Mouse (Mus musculus) C2C12 (cell line): Measurements from ENCODE around the gene Casp12. TPM values are rescaled to one million over a fixed set of nuclear protein-coding genes. Genes with fewer than 3 reads are reported as not detected.
A peak's percentile ranks its signal among the peaks of the same experiment; 100 is the strongest.
"Not testable (repeated sequence)": the region's sequence is repeated elsewhere in the genome, so short reads cannot be mapped to it uniquely, and the experiment has no call there.

Experiments
- H3K27me3 ChIP-seq: one replicate; pipeline ENCODE4 v1.6.1; 2011; ENCODE audit not compliant: control insufficient read depth, insufficient read depth, insufficient read length
- H3K36me3 ChIP-seq: one replicate; pipeline ENCODE4 v1.6.1; 2011; ENCODE audit not compliant: control insufficient read depth, insufficient read depth
- H3K4me3 ChIP-seq: one replicate; pipeline ENCODE4 v1.5.1; 2011; ENCODE audit warnings: mild to moderate bottlenecking, control low read depth; ENCODE audit not compliant: poor library complexity, insufficient read depth, severe bottlenecking
- H3K79me2 ChIP-seq: one replicate; pipeline ENCODE4 v1.6.1; 2011; ENCODE audit not compliant: control insufficient read depth, insufficient read depth
- H3K79me3 ChIP-seq: one replicate; pipeline ENCODE4 v1.6.1; 2011; ENCODE audit warnings: low read depth, control low read depth
- H3ac ChIP-seq: one replicate; pipeline ENCODE3; 2011; ENCODE audit warnings: low read depth; ENCODE audit not compliant: control insufficient read depth, insufficient read length
- CEBPB ChIP-seq: IDR thresholded peaks from one replicate; pipeline ENCODE4 v1.6.1; 2011; ENCODE audit warnings: low read depth, mild to moderate bottlenecking, control low read depth, moderate library complexity
- CTCF ChIP-seq: IDR thresholded peaks from one replicate; pipeline ENCODE4 v1.5.1; 2011; ENCODE audit not compliant: control insufficient read depth, insufficient read depth, insufficient read length
- FOSL1 ChIP-seq: IDR thresholded peaks from one replicate; pipeline ENCODE4 v1.8.0; 2011; ENCODE audit warnings: mild to moderate bottlenecking, low read length; ENCODE audit not compliant: poor library complexity, insufficient read depth, severe bottlenecking
- MAX ChIP-seq: IDR thresholded peaks from one replicate; pipeline ENCODE4 v1.6.1; 2011; ENCODE audit warnings: mild to moderate bottlenecking, control low read depth
- MYOD1 ChIP-seq: IDR thresholded peaks from one replicate; pipeline ENCODE4 v1.6.1; 2011; ENCODE audit warnings: low read depth; ENCODE audit not compliant: control insufficient read depth, insufficient read length
- MYOG ChIP-seq: IDR thresholded peaks from one replicate; pipeline ENCODE4 v1.6.1; 2011; ENCODE audit not compliant: control insufficient read depth, insufficient read length; ENCODE audit errors: extremely low read depth
- USF1 ChIP-seq: IDR thresholded peaks from one replicate; pipeline ENCODE4 v1.6.1; 2011; ENCODE audit warnings: low read depth, mild to moderate bottlenecking, control low read depth, moderate library complexity
- polyA plus RNA-seq: library from polyadenylated mRNA; unstranded; fragments of >200 nt; fragmentation: generic; extraction: Trizol; gene quantifications from one replicate; pipeline ENCODE4 v1.2.1, GENCODE M21; 2012; ENCODE audit warnings: missing spikeins

Casp12 gene
- polyA plus RNA-seq, 1 experiment = 3.0 TPM

- Histone ChIP-seq H3K79me2 (no peaks in the 10 kb centered on the region), H3K27me3 (no peaks in the 10 kb centered on the region), H3K79me3 (no peaks in the 10 kb centered on the region), H3K36me3 (no peaks in the 10 kb centered on the region), H3ac (no peak overlapping the region), H3K4me3 (no peak overlapping the region)
- TF ChIP-seq FOSL1 (no peak), MAX (no peak), CEBPB (no peak), CTCF (no peak), MYOD1 (no peak), MYOG (no peak), USF1 (no peak)
Observed at GRCm38 (mm10) chr9:5343092-5343491, 2.1 kb upstream of the Casp12 start.

- H3K4me3 ChIP-seq = no peak overlapping the region
- H3K79me3 ChIP-seq = no peaks in the 10 kb centered on the region
- no peaks in the 10 kb centered on the region for H3K79me2 ChIP-seq
- H3K36me3 ChIP-seq = no peaks in the 10 kb centered on the region
- H3K27me3 ChIP-seq = no peaks in the 10 kb centered on the region
- TF ChIP-seq MYOG = no peak
- TF ChIP-seq CTCF = no peak
- TF ChIP-seq USF1 = no peak
- TF ChIP-seq MAX = no peak
- TF ChIP-seq CEBPB = no peak
- TF ChIP-seq FOSL1 = no peak
- TF ChIP-seq MYOD1 = no peak
- no peak overlapping the region for H3ac ChIP-seq
Observed at GRCm38 (mm10) chr9:5344090-5344489, 1.1 kb upstream of the Casp12 start.

- no peaks in the 10 kb centered on the region for H3K79me3 ChIP-seq
- H3K4me3 ChIP-seq = no peak overlapping the region
- no peaks in the 10 kb centered on the region for H3K36me3 ChIP-seq
- no peak overlapping the region for H3ac ChIP-seq
- no peak for TF ChIP-seq MYOD1
- TF ChIP-seq FOSL1 = no peak
- TF ChIP-seq CEBPB = no peak
- no peak for TF ChIP-seq USF1
- TF ChIP-seq CTCF = no peak
- TF ChIP-seq MAX = no peak
- TF ChIP-seq MYOG = no peak
- H3K27me3 ChIP-seq = no peaks in the 10 kb centered on the region
- H3K79me2 ChIP-seq = no peaks in the 10 kb centered on the region
Observed at GRCm38 (mm10) chr9:5347381-5347780, 2.2 kb downstream of the Casp12 start.

DNA sequence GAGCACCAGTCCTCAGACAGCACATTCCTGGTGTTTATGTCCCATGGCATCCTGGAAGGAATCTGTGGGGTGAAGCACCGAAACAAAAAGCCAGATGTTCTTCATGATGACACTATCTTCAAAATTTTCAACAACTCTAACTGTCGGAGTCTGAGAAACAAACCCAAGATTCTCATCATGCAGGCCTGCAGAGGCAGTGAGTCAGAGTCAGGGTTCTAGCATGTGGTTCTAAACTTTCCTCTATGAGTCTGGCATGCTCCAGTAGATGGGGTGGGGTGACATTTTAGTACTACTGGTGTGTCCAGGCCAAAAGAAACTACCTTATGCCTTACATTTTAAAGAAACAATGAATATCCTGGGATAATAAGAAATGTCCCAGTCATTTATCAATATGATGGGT is 8.4 kb downstream of the Casp12 start:
- Histone ChIP-seq H3ac (no peak overlapping the region), H3K79me2 (no peaks in the 10 kb centered on the region), H3K79me3 (no peaks in the 10 kb centered on the region), H3K4me3 (no peak overlapping the region), H3K27me3 (no peaks in the 10 kb centered on the region), H3K36me3 (no peaks in the 10 kb centered on the region)
- TF ChIP-seq MYOG (no peak), CEBPB (no peak), MAX (no peak), CTCF (no peak), USF1 (no peak), FOSL1 (no peak), MYOD1 (no peak)

DNA sequence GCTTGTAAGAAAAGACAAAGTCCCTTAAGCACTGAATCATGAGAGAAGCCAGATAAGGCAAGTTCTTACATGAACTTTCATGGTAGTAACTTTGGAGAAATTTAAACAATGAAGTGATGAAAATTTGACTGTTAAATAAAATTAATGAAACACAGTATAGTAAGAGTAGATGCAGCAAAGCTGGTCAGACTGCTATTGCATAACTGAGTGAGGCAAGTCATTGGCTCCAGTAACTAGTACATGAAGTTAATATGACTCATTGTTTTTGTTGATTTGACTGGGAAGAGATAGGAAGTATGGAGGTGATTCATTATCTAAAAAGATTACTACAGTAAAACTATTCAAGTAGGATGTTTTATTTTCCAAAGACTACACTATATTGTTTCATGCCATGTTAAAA is 11.6 kb downstream of the Casp12 start:
- H3K79me2 ChIP-seq = no peaks in the 10 kb centered on the region
- H3K27me3 ChIP-seq = no peaks in the 10 kb centered on the region
- H3K4me3 ChIP-seq = no peak overlapping the region
- H3K79me3 ChIP-seq = no peaks in the 10 kb centered on the region
- H3K36me3 ChIP-seq = no peaks in the 10 kb centered on the region
- TF ChIP-seq MYOD1 (no peak), CEBPB (peak; percentile 71)
- H3ac ChIP-seq = no peak overlapping the region

DNA sequence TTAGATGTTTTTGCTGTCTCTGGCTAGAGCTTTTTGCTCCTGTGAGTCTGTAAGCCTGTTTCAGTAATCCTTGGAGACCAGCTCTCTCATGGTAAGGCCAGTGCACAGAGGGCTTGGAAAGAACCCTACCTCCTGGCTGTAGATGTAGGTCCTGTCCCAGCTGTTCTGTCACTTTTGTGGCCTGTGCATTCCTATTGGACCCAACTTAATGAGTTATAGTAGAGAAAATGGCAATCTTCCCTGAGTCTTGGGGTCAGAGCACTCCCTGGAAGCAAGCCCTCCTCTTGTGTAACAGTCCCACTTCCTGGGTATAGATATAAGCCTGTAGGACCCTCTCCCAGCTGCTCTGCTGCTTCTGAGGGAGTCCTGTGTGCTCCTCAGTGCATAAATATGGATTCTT is 48.3 kb downstream of the Casp12 start:
- no peak overlapping the region for H3K4me3 ChIP-seq
- TF ChIP-seq MAX (no peak), MYOD1 (no peak), USF1 (no peak), FOSL1 (no peak), CEBPB (no peak), CTCF (no peak), MYOG (no peak)
- no peaks in the 10 kb centered on the region for H3K36me3 ChIP-seq
- no peaks in the 10 kb centered on the region for H3K79me2 ChIP-seq
- H3K27me3 ChIP-seq = no peaks in the 10 kb centered on the region
- no peaks in the 10 kb centered on the region for H3K79me3 ChIP-seq
- H3ac ChIP-seq = no peak overlapping the region

GRCm38 (mm10) chr9:5395861-5396260 is 50.6 kb downstream of the Casp12 start:
- H3ac ChIP-seq, H3K79me3 ChIP-seq, H3K79me2 ChIP-seq, H3K27me3 ChIP-seq, H3K36me3 ChIP-seq, H3K4me3 ChIP-seq: not testable (repeated sequence)
